Mouse (Mus musculus): Measurements from ENCODE around the gene Lrp2. TPM values are rescaled to one million over a fixed set of nuclear protein-coding genes. Genes with fewer than 3 reads are reported as not detected.
"Not testable (repeated sequence)": the region's sequence is repeated elsewhere in the genome, so short reads cannot be mapped to it uniquely, and the experiment has no call there.

Gene Lrp2
- total and polyA plus RNA-seq, 2 experiments from 2014 or later = 0.46 to 3.9 TPM

DNA sequence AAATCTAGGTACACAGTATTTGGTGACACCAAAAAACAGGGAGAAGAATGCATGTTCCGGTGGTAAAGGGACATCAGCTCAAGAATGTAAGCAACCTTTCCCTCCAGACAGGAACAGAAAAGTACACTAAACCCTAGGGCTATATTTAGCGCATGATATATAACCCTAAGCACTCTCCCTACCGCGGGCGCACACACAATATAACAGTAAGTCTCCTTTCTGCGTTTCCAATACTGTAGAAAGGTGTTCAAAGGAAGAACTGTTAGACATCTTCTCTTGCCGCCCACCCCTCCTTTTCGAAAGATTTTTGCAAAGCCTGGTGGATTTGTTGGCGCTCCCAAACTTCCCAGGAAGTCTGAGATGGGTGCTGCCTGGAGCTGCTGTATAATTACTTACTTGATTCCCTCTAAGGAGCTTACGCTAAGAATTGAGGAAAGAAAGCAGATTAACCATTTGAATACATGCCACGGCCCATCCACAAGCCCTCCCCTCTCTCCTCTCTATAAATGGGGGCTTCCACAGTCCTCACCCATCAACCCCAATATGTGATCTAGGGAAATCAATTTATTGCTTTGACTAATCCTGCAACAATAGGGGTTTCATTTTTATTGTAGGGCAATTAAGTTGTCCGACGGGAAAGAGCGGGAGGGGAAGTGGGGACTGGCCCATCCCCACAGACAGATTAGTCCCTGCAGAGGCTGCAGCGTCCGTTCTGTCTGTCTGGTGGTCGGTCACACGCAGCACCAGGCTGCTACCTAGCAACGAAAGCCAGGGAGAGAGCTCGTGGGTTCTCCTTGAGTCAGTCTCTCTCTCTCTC lies 1.5 kb downstream of the Lrp2 start:
- H3K9me3 ChIP-seq (ENCODE audit: low read length) = no peaks in the 10 kb centered on the region
- H3K36me3 ChIP-seq (ENCODE audit: insufficient read depth, low read length) = no peaks in the 10 kb centered on the region
- peak overlapping the region; percentile 98 for H3K4me2 ChIP-seq (ENCODE audit: low read depth, low read length)
- H3K4me3 ChIP-seq (ENCODE audit: low read length) = peak overlapping the region; percentile 55
- H3K27me3 ChIP-seq (ENCODE audit: insufficient read depth, low read length) = peaks cover 14% of the 10 kb centered on the region
- ATAC-seq = no peak
- WGBS = 7% methylated on average over 20 of the region's 20 CpGs
- TF ChIP-seq CTCF (IDR thresholded peaks at IDR 0.05; ENCODE audit: low read depth) = no peak
- H3K9ac ChIP-seq (replicated peaks; ENCODE audit: low read length) = no peak overlapping the region
- H3K27ac ChIP-seq = no peak overlapping the region
- H3K4me1 ChIP-seq (ENCODE audit: insufficient read depth, low read length) = peaks cover 10% of the 10 kb centered on the region; the same call in 1 of the 2 replicates
- peak; percentile 39 for DNase-seq (ENCODE audit: low spot score)

DNA sequence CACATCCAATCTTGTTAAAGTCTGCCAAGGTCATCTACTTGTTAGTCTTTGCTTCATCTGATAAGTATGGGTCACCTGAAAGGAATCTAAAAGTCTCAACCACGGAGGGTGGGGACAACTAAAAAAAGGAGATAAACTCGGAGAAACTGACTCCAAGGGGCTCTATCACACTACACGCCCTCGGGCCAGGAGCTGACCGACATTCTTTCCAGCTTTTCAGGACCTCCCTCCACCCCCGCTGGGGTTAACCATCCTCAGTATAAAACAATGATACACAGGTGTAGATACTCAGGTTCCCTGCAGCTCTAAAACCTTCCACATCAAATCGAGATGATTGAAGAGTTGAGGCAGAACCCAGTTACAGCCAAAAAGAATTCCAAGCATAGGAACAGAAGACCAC lies 3.0 kb downstream of the Lrp2 start:
- ATAC-seq = no peak
- no peak for TF ChIP-seq CTCF (IDR thresholded peaks at IDR 0.05; ENCODE audit: low read depth)
- WGBS = 50% methylated on average over 7 of the region's 7 CpGs

DNA sequence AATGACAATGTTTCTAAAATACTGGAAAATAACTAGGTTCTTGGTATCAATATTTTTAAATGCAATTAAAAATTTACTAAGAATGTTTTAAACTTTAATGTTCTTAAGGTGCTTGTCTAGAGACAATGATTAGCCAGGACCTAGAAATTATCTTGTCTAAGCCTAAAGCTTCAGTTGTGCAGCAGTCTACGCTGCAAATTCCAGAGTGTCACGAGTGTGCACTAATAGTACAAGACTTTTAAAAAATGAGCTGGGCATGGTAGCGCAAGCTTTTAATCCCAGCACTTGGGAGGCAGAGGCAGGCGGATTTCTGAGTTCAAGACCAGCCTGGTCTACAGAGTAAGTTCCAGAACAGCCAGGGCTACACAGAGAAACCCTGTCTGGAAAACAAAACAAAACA lies 3.8 kb downstream of the Lrp2 start:
- WGBS = 98% methylated on average over 4 of the region's 4 CpGs
- not testable (repeated sequence) for ATAC-seq; H3K9ac ChIP-seq (replicated peaks; ENCODE audit: low read length); H3K27me3 ChIP-seq (ENCODE audit: insufficient read depth, low read length); H3K4me2 ChIP-seq (ENCODE audit: low read depth, low read length); DNase-seq (ENCODE audit: low spot score); H3K4me3 ChIP-seq (ENCODE audit: low read length); H3K9me3 ChIP-seq (ENCODE audit: low read length); H3K4me1 ChIP-seq (ENCODE audit: insufficient read depth, low read length); H3K27ac ChIP-seq; H3K36me3 ChIP-seq (ENCODE audit: insufficient read depth, low read length)

More for the DNA sequence above, 3.0 kb downstream of the Lrp2 start:
- no peak for DNase-seq (ENCODE audit: low spot score)
- H3K27me3 ChIP-seq (ENCODE audit: insufficient read depth, low read length) = peaks cover 14% of the 10 kb centered on the region
- H3K9ac ChIP-seq (replicated peaks; ENCODE audit: low read length) = no peak overlapping the region
- H3K27ac ChIP-seq = no peak overlapping the region
- H3K36me3 ChIP-seq (ENCODE audit: insufficient read depth, low read length) = no peaks in the 10 kb centered on the region
- H3K4me3 ChIP-seq (ENCODE audit: low read length) = no peak overlapping the region
- peaks cover 9% of the 10 kb centered on the region; the same call in 1 of the 2 replicates for H3K4me1 ChIP-seq (ENCODE audit: insufficient read depth, low read length)
- H3K4me2 ChIP-seq (ENCODE audit: low read depth, low read length) = no peak overlapping the region
- H3K9me3 ChIP-seq (ENCODE audit: low read length) = no peaks in the 10 kb centered on the region

DNA sequence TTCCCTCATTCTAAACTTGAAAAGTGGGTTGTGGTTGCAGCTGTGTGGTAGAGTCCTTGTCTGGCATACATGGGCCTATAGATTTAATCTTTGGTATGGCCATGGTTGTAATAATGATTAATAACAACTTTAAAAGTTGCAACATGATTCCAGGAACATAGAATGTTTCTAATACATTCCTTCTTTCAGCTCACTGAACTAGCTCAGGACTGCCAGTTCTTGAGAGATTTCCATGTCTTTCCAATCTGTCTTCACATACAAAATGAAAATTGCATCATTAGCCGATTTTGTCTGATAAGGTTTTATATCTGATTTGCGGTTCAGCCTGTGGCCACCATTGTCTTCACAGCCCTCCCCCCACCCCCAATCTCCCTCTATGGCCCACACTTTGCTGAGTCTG lies 5.8 kb downstream of the Lrp2 start:
- no peak overlapping the region for H3K4me2 ChIP-seq (ENCODE audit: low read depth, low read length)

DNA sequence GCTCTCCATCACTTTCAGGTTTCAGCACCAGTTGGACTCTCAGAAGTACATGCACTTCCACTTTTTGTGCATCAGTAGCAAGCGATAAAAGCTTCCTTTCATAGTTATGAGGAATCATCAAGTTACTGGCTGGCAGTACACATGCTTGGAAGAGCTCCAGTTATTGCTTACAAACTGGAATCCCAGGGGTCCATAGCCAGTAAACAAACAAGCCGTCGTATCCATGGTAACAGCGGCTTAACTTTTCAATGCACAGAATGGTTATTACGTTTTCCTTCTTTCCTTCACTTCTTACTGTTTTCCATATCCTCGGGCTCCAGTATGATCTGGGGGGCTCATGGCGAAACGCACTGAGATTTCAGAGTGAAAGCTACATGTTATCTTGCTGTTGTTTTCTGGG lies 7.7 kb downstream of the Lrp2 start:
- Histone ChIP-seq H3K27me3 (ENCODE audit: insufficient read depth, low read length) (no peaks in the 10 kb centered on the region), H3K27ac (no peak overlapping the region), H3K9me3 (ENCODE audit: low read length) (no peaks in the 10 kb centered on the region), H3K4me2 (ENCODE audit: low read depth, low read length) (no peak overlapping the region), H3K4me1 (ENCODE audit: insufficient read depth, low read length) (no peaks in the 10 kb centered on the region), H3K36me3 (ENCODE audit: insufficient read depth, low read length) (no peaks in the 10 kb centered on the region), H3K4me3 (ENCODE audit: low read length) (no peak overlapping the region), H3K9ac (replicated peaks; ENCODE audit: low read length) (no peak overlapping the region)
- ATAC-seq = no peak; the same call in 1 of the 2 replicates
- no peak for TF ChIP-seq CTCF (IDR thresholded peaks at IDR 0.05; ENCODE audit: low read depth)
- DNase-seq (ENCODE audit: low spot score) = peak; percentile 80
- WGBS = 42% methylated on average over 8 of the region's 8 CpGs

More for the DNA sequence above, 5.8 kb downstream of the Lrp2 start:
- Histone ChIP-seq H3K9me3 (ENCODE audit: low read length) (no peaks in the 10 kb centered on the region), H3K27me3 (ENCODE audit: insufficient read depth, low read length) (no peaks in the 10 kb centered on the region), H3K4me3 (ENCODE audit: low read length) (no peak overlapping the region), H3K4me1 (ENCODE audit: insufficient read depth, low read length) (no peaks in the 10 kb centered on the region), H3K9ac (replicated peaks; ENCODE audit: low read length) (no peak overlapping the region), H3K36me3 (ENCODE audit: insufficient read depth, low read length) (no peaks in the 10 kb centered on the region), H3K27ac (no peak overlapping the region)
- 94% methylated on average over 2 of the region's 2 CpGs for WGBS
- TF ChIP-seq CTCF (IDR thresholded peaks at IDR 0.05; ENCODE audit: low read depth) = no peak
- DNase-seq (ENCODE audit: low spot score) (no peak), ATAC-seq (no peak)

DNA sequence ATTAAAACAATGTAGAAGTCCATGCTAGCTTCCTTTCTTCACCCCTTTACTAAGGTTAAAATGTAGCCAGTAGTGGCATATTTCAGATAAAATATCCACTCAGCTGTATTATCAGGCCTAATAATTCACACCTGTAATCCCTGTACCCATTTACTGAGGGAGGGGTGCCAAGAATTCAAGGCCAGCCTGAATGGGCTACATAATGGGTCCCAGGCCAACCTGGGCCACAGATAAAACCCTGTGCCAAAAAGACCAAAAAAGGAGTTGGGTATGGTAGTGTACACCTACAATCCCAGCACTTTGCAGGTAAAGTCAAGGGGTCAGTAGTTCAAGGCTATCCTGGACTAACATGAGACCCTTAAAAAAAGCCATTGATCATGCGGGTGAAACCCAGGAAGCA lies 9.3 kb downstream of the Lrp2 start:
- H3K4me3 ChIP-seq (ENCODE audit: low read length) = no peak overlapping the region
- no peak for DNase-seq (ENCODE audit: low spot score)
- WGBS = 87% methylated on average over 1 of the region's 1 CpGs
- no peaks in the 10 kb centered on the region for H3K4me1 ChIP-seq (ENCODE audit: insufficient read depth, low read length)
- no peak overlapping the region for H3K27ac ChIP-seq
- no peak for TF ChIP-seq CTCF (IDR thresholded peaks at IDR 0.05; ENCODE audit: low read depth)
- H3K36me3 ChIP-seq (ENCODE audit: insufficient read depth, low read length) = no peaks in the 10 kb centered on the region
- no peaks in the 10 kb centered on the region for H3K27me3 ChIP-seq (ENCODE audit: insufficient read depth, low read length)
- H3K9ac ChIP-seq (replicated peaks; ENCODE audit: low read length) = no peak overlapping the region
- no peak overlapping the region for H3K4me2 ChIP-seq (ENCODE audit: low read depth, low read length)
- H3K9me3 ChIP-seq (ENCODE audit: low read length) = no peaks in the 10 kb centered on the region
- no peak for ATAC-seq

DNA sequence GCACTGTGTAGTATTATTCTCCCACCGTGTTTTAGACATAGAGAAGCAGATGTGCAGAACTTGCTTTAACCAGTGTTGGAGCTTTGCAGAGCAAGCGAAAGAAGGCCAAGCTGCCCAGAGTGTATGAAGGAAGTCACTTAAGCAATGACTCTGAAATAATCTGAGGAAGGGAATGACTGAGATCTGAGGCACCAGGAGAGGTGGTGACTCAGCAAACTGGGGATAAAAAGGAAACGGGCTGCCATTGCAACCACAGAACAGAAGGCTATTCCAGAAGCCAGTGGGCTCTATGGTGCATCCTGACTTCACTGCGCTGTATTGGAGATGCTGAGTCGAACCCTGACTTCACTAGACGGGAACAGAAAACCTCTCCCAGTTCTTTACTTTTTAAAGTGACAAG lies 10.9 kb downstream of the Lrp2 start:
- Histone ChIP-seq H3K36me3 (ENCODE audit: insufficient read depth, low read length) (no peaks in the 10 kb centered on the region), H3K9ac (replicated peaks; ENCODE audit: low read length) (no peak overlapping the region), H3K4me1 (ENCODE audit: insufficient read depth, low read length) (no peaks in the 10 kb centered on the region), H3K27ac (no peak overlapping the region), H3K9me3 (ENCODE audit: low read length) (no peaks in the 10 kb centered on the region), H3K4me2 (ENCODE audit: low read depth, low read length) (no peak overlapping the region), H3K4me3 (ENCODE audit: low read length) (no peak overlapping the region), H3K27me3 (ENCODE audit: insufficient read depth, low read length) (no peaks in the 10 kb centered on the region)
- ATAC-seq = no peak
- no peak for DNase-seq (ENCODE audit: low spot score)
- 66% methylated on average over 6 of the region's 6 CpGs for WGBS
- no peak for TF ChIP-seq CTCF (IDR thresholded peaks at IDR 0.05; ENCODE audit: low read depth)

Data from hindbrain, postnatal 0 days (tissue).